Mouse (Mus musculus) hindbrain, embryonic 16.5 days (tissue): ENCODE data around the gene Pmp22. TPM values are rescaled to one million over a fixed set of nuclear protein-coding genes. Genes with fewer than 3 reads are reported as not detected.

Experiments used
- ATAC-seq: fragments of 200-750 bp; cut with Nextera tagmentation; 2 replicates; pipeline ENCODE4 v1.8.0; 2017; ENCODE audit warnings: moderate TSS enrichment, moderate library complexity
- H3K27ac ChIP-seq: fragments of 300-500 bp; sonication (generic); 2 replicates; pipeline ENCODE4 v1.5.1; 2014; ENCODE audit warnings: low read depth, mild to moderate bottlenecking, control low read depth, low read length, moderate library complexity
- H3K27me3 ChIP-seq: fragments of 300-500 bp; sonication (generic); replicated peaks from 2 replicates; pipeline ENCODE4 v1.6.1; 2014; ENCODE audit warnings: low read length; ENCODE audit not compliant: control insufficient read depth, insufficient read depth
- H3K36me3 ChIP-seq: fragments of 300-500 bp; sonication (generic); 2 replicates; pipeline ENCODE4 v1.6.1; 2014; ENCODE audit warnings: mild to moderate bottlenecking, low read length, moderate library complexity, mixed read lengths; ENCODE audit not compliant: control insufficient read depth, insufficient read depth
- H3K4me1 ChIP-seq: fragments of 300-500 bp; sonication (generic); 2 replicates; pipeline ENCODE4 v1.6.1; 2014; ENCODE audit warnings: low read depth, low read length; ENCODE audit not compliant: control insufficient read depth, insufficient read depth
- H3K4me2 ChIP-seq: fragments of 300-500 bp; sonication (generic); 2 replicates; pipeline ENCODE4 v1.6.1; 2014; ENCODE audit warnings: mild to moderate bottlenecking, low read length, control low read depth, moderate library complexity
- H3K4me3 ChIP-seq: fragments of 300-500 bp; sonication (generic); 2 replicates; pipeline ENCODE4 v1.5.1; 2014; ENCODE audit warnings: mild to moderate bottlenecking, low read length, control low read depth, moderate library complexity
- H3K9ac ChIP-seq: fragments of 300-500 bp; sonication (generic); 2 replicates; pipeline ENCODE4 v1.6.1; 2014; ENCODE audit warnings: low read depth, mild to moderate bottlenecking, control low read depth, low read length, moderate library complexity
- H3K9me3 ChIP-seq: fragments of 300-500 bp; sonication (generic); 2 replicates; pipeline ENCODE4 v1.6.1; 2014; ENCODE audit warnings: mild to moderate bottlenecking, low read length, moderate library complexity; ENCODE audit not compliant: control insufficient read depth
- WGBS: fragments of 180-500 bp; shearing (Covaris S2); extraction: QIAGEN DNeasy Blood & Tissue Kit; methylation state at CpG from one replicate; pipeline ENCODE4 v1.1.7; 2014; 5-methylcytosine and 5-hydroxymethylcytosine counted together
- polyA plus RNA-seq: library from polyadenylated mRNA; unstranded; fragments of >200 nt; fragmentation: Nextera tagmentation; extraction: Ambion mirVana; gene quantifications from 2 replicates; pipeline ENCODE4 v1.2.1, GENCODE M21; 2015

Gene Pmp22
- polyA plus RNA-seq, 1 experiment from 2014 or later: 44.2 TPM

DNA sequence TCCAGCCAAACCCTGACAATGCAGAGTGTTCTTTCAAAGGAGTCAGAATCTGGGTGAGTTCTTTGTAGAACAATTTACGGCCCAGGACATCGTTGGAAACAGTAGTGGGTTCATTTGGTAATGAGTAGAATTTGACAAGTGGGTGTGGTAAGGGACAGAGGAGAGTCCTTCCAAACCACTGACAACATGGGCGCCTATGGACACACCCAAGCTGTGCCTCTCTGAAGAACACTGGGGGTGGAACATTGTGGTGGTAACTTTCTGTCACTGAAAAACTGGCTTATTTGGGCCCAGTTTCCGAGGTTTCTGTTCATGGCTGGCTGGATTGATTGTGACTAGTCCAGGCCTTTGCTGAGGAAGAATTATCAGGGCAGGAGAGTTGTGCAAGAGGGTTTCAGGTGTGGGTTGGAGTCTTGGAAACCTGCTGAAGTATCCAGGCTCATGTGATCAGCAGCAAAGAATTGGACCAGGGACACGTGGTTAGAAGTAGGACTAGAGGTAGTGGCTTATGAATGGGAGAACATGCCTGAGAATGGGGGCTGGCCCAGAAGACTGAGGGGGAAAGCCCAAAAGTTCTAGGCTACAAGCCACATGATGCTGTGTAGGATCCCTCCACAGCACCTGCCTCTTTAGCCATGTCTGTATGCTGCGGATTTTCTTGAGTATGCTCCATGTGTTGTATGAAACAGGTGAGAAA, 35.4 kb downstream of the Pmp22 start:
- H3K4me3 ChIP-seq: no peak overlapping the region
- H3K4me2 ChIP-seq: no peak overlapping the region
- H3K27ac ChIP-seq: no peak overlapping the region
- H3K36me3 ChIP-seq: no peaks in the 10 kb centered on the region; the same call in 1 of the 2 replicates
- H3K9ac ChIP-seq: no peak overlapping the region
- 89% methylated on average over 6 of the region's 6 CpGs for WGBS
- no peaks in the 10 kb centered on the region for H3K4me1 ChIP-seq
- no peak for ATAC-seq
- H3K27me3 ChIP-seq: no peaks in the 10 kb centered on the region
- H3K9me3 ChIP-seq: no peaks in the 10 kb centered on the region

DNA sequence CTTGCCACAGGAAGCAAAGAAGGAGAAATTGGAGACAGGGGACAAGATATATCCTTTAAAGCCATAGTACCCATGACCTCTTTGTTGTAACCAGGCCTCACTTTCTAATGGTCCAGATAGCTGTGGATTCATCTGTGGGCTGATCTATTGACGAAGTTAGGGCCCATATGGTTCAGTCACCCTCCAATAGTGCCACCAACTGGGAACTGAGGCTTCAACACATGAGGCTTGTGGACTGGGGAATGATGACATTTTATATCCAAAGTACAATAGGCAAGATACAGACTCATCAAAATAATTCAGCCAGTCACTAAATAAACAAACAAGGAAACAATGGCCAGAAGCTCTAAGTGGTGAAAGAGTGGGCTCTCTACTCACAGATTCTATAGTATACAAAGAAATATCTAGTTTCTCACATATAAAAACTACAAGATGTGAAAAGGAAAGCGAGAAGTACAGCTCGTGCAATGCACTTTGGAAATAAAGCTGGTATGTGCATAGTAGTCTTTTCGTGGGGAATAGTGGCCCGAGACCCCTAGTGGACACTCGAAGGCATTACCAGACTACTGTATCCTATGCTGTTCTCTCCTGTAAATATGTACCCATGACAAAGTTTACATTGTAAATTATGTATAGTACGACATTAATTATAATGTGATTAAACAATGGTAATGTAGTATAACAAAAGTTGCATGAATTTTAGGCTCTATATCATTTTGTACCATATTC, 36.1 kb downstream of the Pmp22 start:
- 50% methylated on average over 7 of the region's 7 CpGs for WGBS
- no peaks in the 10 kb centered on the region for H3K36me3 ChIP-seq
- no peak overlapping the region for H3K9ac ChIP-seq
- H3K27me3 ChIP-seq: no peaks in the 10 kb centered on the region
- no peak overlapping the region for H3K4me2 ChIP-seq
- H3K4me3 ChIP-seq: no peak overlapping the region
- H3K27ac ChIP-seq: no peak overlapping the region
- no peak for ATAC-seq
- H3K4me1 ChIP-seq: no peaks in the 10 kb centered on the region
- no peaks in the 10 kb centered on the region for H3K9me3 ChIP-seq

DNA sequence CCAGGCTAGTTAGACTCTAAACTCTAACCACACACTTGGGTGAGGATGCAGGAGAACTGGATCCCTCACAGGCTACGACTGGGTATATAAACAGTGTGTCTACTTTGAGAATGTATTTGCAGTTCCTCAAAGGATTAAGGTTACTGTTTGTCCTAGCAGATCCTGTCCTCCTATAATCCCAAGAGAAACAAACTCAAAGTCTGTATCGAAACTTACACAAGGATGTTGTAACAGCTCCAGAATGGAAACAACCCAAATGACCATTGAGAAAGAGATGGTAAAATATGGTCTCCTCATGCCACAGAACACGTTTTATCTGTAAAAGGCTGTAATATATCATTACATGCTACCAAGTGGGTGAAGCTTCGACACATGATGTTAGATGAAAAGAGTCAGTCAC, 39.0 kb downstream of the Pmp22 start:
- no peaks in the 10 kb centered on the region for H3K9me3 ChIP-seq
- no peaks in the 10 kb centered on the region for H3K27me3 ChIP-seq
- no peak overlapping the region for H3K9ac ChIP-seq
- H3K27ac ChIP-seq: no peak overlapping the region
- 85% methylated on average over 4 of the region's 4 CpGs for WGBS
- no peaks in the 10 kb centered on the region for H3K4me1 ChIP-seq
- ATAC-seq: no peak
- no peak overlapping the region for H3K4me2 ChIP-seq
- H3K36me3 ChIP-seq: no peaks in the 10 kb centered on the region
- no peak overlapping the region for H3K4me3 ChIP-seq

DNA sequence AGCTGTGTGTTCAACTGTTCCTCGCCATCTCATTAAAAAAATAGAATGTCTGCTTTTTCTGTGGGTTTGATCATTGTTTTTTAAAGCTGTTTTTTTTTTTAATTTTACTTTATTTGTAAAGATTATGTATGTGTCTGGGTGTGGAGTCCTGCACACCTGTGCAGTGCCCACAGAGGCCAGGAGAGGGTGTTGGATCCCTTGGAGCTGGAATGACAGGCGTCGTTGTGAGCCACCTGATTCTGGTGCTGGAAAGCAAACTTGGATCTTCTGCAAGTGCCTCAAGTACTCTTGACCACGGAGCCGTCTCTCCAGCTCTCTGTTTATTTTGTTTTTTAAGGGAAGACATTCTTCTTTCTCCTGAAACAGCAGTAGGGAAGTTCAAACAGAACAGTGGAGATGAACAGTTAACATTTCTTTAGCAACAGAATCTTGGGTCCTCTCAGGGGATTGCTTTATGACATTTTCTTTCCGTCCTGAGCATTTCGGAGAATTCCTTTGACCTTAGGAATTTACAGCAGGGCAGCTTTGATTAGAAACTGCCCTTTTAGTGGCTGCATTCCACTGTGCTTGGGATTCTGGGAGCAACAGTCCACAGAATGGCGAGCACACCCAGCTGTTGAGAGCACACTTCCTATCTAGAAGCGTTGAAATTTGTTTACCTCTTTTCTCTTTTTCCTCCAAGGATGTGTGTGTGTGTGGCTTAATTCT, 39.9 kb downstream of the Pmp22 start:
- 55% methylated on average over 9 of the region's 9 CpGs for WGBS
- ATAC-seq: no peak
- H3K36me3 ChIP-seq: no peaks in the 10 kb centered on the region
- no peak overlapping the region for H3K9ac ChIP-seq
- H3K9me3 ChIP-seq: no peaks in the 10 kb centered on the region
- no peaks in the 10 kb centered on the region for H3K4me1 ChIP-seq
- H3K27ac ChIP-seq: no peak overlapping the region
- H3K4me2 ChIP-seq: no peak overlapping the region
- H3K27me3 ChIP-seq: no peaks in the 10 kb centered on the region
- no peak overlapping the region for H3K4me3 ChIP-seq

DNA sequence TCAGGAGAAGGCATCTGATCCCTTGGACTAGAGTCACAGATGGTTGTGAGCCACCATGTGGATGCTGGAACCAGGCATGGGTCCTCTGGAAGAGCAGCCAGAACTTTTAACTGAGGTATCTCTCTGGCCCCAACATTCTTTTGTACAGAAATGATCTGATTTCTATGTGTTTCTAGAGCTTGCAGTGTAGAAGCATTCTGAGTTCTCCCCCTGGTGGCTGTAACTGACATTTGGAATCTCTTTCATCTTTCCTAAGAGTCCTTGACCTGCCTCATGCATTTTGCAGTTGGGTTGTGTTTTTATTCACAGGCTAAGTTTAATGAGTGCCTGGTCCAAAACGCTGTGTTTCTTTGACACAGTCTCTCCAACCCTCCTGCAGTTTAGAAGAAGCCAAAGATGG, 43.2 kb downstream of the Pmp22 start:
- Histone ChIP-seq H3K9me3 (no peaks in the 10 kb centered on the region), H3K27me3 (no peaks in the 10 kb centered on the region), H3K4me3 (no peak overlapping the region), H3K27ac (no peak overlapping the region), H3K36me3 (no peaks in the 10 kb centered on the region), H3K4me1 (no peaks in the 10 kb centered on the region), H3K9ac (no peak overlapping the region), H3K4me2 (no peak overlapping the region)
- ATAC-seq: no peak
- WGBS: 28% methylated on average over 1 of the region's 1 CpGs

DNA sequence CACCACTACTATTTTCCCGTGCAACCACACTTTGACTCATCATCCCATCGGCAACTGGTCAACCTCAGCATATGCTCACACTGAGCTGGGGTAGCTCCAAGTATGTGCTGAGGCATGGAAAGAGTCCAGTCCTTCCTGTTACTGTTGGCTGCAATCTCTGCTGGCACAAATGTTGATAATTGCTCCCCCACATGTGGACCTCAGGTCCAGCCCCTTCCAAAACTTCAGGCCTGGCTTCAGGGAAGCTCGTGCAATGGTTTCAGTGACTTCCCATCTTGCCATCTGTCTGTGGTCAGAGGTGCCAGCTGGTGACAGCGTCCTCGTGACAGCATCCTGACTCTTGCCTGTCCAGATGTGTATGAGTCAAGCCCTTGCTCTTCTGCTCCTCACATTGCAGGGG, 44.8 kb downstream of the Pmp22 start:
- H3K4me3 ChIP-seq: no peak overlapping the region
- no peaks in the 10 kb centered on the region for H3K4me1 ChIP-seq
- ATAC-seq: no peak
- no peak overlapping the region for H3K27ac ChIP-seq
- H3K27me3 ChIP-seq: no peaks in the 10 kb centered on the region
- no peaks in the 10 kb centered on the region for H3K9me3 ChIP-seq
- WGBS: 73% methylated on average over 5 of the region's 5 CpGs
- no peak overlapping the region for H3K9ac ChIP-seq
- H3K36me3 ChIP-seq: no peaks in the 10 kb centered on the region
- H3K4me2 ChIP-seq: no peak overlapping the region

DNA sequence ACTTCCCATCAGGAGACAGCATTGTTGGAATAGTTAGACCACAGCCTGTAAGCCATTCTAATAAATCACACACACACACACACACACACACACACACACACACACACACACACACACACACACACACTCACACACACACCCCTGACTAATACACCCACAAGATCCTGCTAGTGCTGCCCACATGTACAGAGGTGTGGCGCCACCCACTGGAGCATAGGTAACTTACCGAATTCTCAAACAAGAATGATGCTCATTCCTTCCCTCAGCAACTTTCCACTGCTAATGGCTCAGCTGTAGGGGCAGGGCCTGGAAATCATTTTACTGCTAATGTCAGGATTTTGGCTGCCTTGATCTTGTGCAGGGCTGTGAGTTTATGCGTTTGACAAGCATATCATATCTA, 46.5 kb downstream of the Pmp22 start:
- Histone ChIP-seq H3K9me3 (no peaks in the 10 kb centered on the region), H3K4me3 (no peak overlapping the region), H3K9ac (no peak overlapping the region), H3K27ac (no peak overlapping the region), H3K4me1 (no peaks in the 10 kb centered on the region), H3K4me2 (no peak overlapping the region), H3K36me3 (no peaks in the 10 kb centered on the region), H3K27me3 (no peaks in the 10 kb centered on the region)
- 44% methylated on average over 3 of the region's 3 CpGs for WGBS
- no peak for ATAC-seq

DNA sequence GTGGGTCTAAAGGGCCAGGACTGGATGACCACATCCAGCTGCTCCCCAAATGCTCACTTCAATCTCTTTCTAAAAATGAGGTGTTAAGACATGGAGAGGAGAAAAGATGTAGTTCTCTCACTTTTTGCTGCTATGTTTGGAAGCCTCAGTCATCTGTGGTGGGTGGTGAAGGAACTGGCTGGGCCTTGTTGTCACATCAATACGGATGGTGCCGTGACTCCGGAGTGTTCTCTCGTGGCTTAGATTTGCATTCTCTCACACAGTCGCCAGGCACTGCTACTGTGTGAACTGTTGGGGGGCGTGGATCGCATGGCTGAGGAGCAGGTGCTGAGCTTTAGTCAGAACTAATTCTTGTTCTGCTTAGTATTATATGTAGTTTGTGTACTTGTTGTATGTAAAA, 47.6 kb downstream of the Pmp22 start:
- Histone ChIP-seq H3K9ac (no peak overlapping the region), H3K4me1 (no peaks in the 10 kb centered on the region), H3K4me2 (no peak overlapping the region), H3K27me3 (no peaks in the 10 kb centered on the region), H3K4me3 (no peak overlapping the region), H3K36me3 (no peaks in the 10 kb centered on the region), H3K9me3 (no peaks in the 10 kb centered on the region), H3K27ac (no peak overlapping the region)
- no peak for ATAC-seq
- WGBS: 48% methylated on average over 7 of the region's 7 CpGs
